Mouse (Mus musculus) testis, adult 2 months (tissue): ENCODE measurements around the gene H2-Ob.

Experiments
- CTCF ChIP-seq: fragments of 200-500 bp; IDR thresholded peaks from 2 replicates; pipeline ENCODE4 v1.5.1; 2012; ENCODE audit warnings: low read depth, mild to moderate bottlenecking, inconsistent platforms, low read length, moderate library complexity; ENCODE audit not compliant: control insufficient read depth, insufficient read depth, insufficient replicate concordance
- POLR2A ChIP-seq: fragments of 200-500 bp; IDR thresholded peaks from 2 replicates; pipeline ENCODE4 v1.6.1; 2012; ENCODE audit warnings: low read depth, mild to moderate bottlenecking, inconsistent platforms, low read length, moderate library complexity; ENCODE audit not compliant: control insufficient read depth

- TF ChIP-seq POLR2A (no peak), CTCF (no peak)
Measured at GRCm38 (mm10) chr17:34281836-34282235, 43.1 kb downstream of the H2-Ob start.
